Mouse (Mus musculus): Measurements from ENCODE around the gene Mta3. TPM values are rescaled to one million over a fixed set of nuclear protein-coding genes. Genes with fewer than 3 reads are reported as not detected.

Gene Mta3
- total RNA-seq (2015) (51.0 and 54.1 TPM in 2 replicates), total RNA-seq (2017) (29.0 and 40.3 TPM in 2 replicates)

- ATAC-seq (replicated peaks; ENCODE audit: poor library complexity) = peak; percentile 7; the same call in 1 of the 2 replicates
Measured at GRCm38 (mm10) chr17:83706116-83706593, at the start of gene Mta3. Mta3 (plus strand) TSS chr17:83706163.

- ATAC-seq (replicated peaks; ENCODE audit: poor library complexity) = no peak
Measured at GRCm38 (mm10) chr17:83657375-83657774, 48.6 kb upstream of the Mta3 start.

GRCm38 (mm10) chr17:83658943-83659342 is 47.0 kb upstream of the Mta3 start:
- ATAC-seq (replicated peaks; ENCODE audit: poor library complexity) = peak; percentile 70

- no peak for ATAC-seq (replicated peaks; ENCODE audit: poor library complexity)
Measured at GRCm38 (mm10) chr17:83664761-83665160, 41.2 kb upstream of the Mta3 start.

GRCm38 (mm10) chr17:83666597-83667287 is 39.2 kb upstream of the Mta3 start:
- ATAC-seq (replicated peaks; ENCODE audit: poor library complexity) = peak; percentile 80

GRCm38 (mm10) chr17:83667934-83668690 is 37.9 kb upstream of the Mta3 start:
- ATAC-seq (replicated peaks; ENCODE audit: poor library complexity) = no peak

GRCm38 (mm10) chr17:83672685-83673084 is 33.3 kb upstream of the Mta3 start:
- no peak for ATAC-seq (replicated peaks; ENCODE audit: poor library complexity)

GRCm38 (mm10) chr17:83677370-83677769 is 28.6 kb upstream of the Mta3 start:
- ATAC-seq (replicated peaks; ENCODE audit: poor library complexity) = no peak

GRCm38 (mm10) chr17:83681977-83682376 is 24.0 kb upstream of the Mta3 start:
- no peak for ATAC-seq (replicated peaks; ENCODE audit: poor library complexity)

- peak; percentile 58 for ATAC-seq (replicated peaks; ENCODE audit: poor library complexity)
Measured at GRCm38 (mm10) chr17:83684475-83684874, 21.5 kb upstream of the Mta3 start.

GRCm38 (mm10) chr17:83690418-83690817 is 15.5 kb upstream of the Mta3 start:
- no peak for ATAC-seq (replicated peaks; ENCODE audit: poor library complexity)

- ATAC-seq (replicated peaks; ENCODE audit: poor library complexity) = peak; percentile 47; the same call in 1 of the 2 replicates
Measured at GRCm38 (mm10) chr17:83691379-83691778, 14.6 kb upstream of the Mta3 start.

- no peak for ATAC-seq (replicated peaks; ENCODE audit: poor library complexity)
Measured at GRCm38 (mm10) chr17:83693941-83694340, 12.0 kb upstream of the Mta3 start.

GRCm38 (mm10) chr17:83695785-83696184 is 10.2 kb upstream of the Mta3 start:
- peak; percentile 93 for ATAC-seq (replicated peaks; ENCODE audit: poor library complexity)

- peak; percentile 52 for ATAC-seq (replicated peaks; ENCODE audit: poor library complexity)
Measured at GRCm38 (mm10) chr17:83699062-83699724, 6.8 kb upstream of the Mta3 start.

GRCm38 (mm10) chr17:83700125-83700524 is 5.8 kb upstream of the Mta3 start:
- no peak for ATAC-seq (replicated peaks; ENCODE audit: poor library complexity)

- no peak for ATAC-seq (replicated peaks; ENCODE audit: poor library complexity)
Measured at GRCm38 (mm10) chr17:83704469-83704868, 1.5 kb upstream of the Mta3 start.

- peak; percentile 70 for ATAC-seq (replicated peaks; ENCODE audit: poor library complexity)
Measured at GRCm38 (mm10) chr17:83705352-83706115, 429 bp upstream of the Mta3 start.

- ATAC-seq (replicated peaks; ENCODE audit: poor library complexity) = peak; percentile 24
Measured at GRCm38 (mm10) chr17:83706594-83707126, 697 bp downstream of the Mta3 start.

GRCm38 (mm10) chr17:83707372-83707771 is 1.4 kb downstream of the Mta3 start:
- ATAC-seq (replicated peaks; ENCODE audit: poor library complexity) = 0 out of 2 replicates have a peak, but pooled peaks have one; percentile 7
